Mouse (Mus musculus) ovary, postnatal 14 days (tissue): ENCODE data around the gene Afg1l.

ENCODE experiments used
- DNase-seq: peaks from one replicate; pipeline ENCODE4 v3.0.0; 2022; ENCODE audit warnings: low spot score

Afg1l gene

DNA sequence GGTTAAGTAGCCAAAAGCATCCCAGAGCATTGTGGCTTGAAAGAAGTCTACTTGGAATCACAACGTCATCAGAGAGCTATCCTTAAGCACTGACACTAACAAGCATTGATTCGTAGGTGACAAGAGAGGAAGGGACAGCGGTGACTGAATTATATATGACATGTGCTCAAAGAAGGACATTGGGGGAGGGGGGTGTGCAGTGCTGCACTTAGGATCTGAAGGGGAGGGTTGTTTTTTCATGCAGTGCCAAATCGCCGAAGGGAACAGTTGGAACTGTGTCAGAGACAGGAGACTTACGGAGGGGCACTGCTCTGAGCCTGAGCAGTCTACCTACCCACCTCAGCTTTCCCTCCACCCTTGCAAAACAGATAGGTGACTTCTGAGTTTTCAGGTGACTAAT, 94.7 kb downstream of the Afg1l start:
- no peak for DNase-seq

DNA sequence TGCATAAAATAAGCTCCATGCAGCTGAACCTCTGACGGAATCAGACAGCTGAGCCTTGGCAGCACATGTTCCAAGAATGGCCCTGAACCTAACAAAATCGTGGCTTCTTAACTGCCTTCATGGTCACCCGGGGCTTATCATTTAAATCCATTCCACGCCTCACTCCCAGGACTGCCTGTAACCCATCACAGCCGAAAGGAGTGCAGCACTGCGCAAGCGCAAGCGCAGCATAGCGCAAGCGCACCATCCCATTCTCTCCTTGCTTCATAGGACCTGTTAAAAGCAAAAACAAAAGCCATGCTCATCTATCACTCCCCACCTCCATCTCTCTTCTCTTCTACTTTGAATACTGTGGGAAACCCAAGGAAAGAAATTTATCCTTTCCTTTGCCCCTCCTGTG, 114.1 kb downstream of the Afg1l start:
- no peak for DNase-seq

DNA sequence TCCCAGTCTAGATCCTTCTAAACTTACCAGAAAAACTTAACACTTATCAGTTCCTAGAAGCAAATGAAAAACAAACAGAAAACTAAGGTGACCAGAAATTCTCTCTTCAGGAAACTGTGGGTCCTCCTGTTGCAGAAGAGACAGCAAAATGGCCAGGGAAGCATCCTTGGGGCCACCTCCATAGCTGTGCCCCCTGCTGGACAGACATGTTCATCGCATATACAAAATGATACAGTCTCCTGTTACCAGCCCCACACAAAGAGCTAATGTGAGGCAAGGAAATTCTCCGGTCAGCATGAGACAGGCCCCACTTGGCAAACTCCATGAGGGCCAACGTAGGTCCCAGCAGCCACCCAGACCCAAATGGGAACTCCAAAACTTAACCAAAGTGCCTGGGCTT, 122.4 kb downstream of the Afg1l start:
- DNase-seq: no peak

DNA sequence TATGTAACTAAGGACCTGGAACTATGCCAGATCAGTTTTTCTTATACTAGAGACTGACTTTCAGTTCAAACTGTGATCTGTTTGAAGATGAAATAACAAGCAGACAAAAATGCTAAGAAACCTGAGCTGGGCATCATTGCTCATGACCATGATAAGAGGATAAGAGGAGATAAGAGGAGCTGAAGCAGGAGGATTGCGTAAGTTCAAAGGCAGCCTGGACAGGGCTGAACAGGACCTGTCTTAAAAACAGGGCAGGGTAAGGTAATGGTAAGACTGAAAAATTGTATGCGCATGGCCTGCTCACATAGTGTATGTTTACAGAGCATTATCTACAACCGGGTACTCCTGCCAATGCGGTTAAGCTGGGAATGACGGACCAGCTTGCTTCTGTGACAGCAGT, 130.4 kb downstream of the Afg1l start:
- DNase-seq: no peak

DNA sequence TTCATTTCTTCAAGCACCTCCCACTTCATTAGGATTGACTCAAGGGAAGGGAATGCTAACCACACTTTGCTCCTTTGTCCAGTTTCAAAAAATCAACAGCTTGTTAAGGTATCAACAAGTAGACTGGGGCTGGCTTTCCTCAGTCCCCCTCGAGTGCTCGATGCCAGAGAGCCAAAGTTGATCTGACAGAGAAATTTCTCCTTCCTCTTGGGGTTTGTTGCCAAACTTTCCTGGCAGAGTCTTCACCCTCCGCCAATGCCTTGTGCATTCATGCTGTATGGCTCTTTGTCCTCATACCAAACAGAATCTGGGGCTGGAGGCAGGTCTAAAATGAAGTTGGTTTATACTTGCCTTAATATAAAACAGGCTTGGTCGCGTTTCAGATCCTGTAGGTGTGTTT, 131.2 kb downstream of the Afg1l start:
- DNase-seq: peak; percentile 6

DNA sequence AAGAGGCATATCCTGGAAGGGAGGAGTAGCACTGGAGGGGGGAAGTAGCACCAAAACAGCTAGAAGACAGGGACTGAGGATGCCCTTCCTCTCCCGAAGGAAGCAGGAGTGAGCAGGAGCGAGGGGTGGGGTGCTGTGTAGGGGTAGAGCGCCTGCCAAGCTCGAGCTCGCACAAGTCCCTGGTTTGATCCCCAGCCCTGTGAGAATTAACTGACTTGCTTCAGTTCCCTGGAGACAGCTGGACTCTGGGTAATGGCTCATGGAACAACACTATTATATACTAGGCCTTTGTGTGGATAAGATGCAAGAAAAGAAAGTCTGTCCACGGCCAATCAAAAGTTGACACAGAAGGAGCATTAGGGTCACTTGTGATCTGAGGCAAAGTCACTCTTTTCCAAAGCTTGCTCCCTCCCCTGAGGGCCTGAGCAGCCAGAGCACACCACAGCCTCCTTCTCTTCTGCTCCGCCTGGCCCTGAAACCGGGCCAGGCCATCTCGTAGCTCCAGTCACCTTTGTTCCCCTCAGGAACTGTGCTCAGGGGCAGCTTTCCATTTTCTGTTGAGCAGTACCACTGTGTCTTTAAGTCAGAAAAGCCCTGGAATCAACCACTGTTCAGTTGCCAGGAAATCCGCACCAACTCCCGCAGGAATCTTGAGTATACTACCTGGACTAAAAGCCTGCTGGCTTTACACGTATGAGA, 132.0 kb downstream of the Afg1l start:
- no peak for DNase-seq

DNA sequence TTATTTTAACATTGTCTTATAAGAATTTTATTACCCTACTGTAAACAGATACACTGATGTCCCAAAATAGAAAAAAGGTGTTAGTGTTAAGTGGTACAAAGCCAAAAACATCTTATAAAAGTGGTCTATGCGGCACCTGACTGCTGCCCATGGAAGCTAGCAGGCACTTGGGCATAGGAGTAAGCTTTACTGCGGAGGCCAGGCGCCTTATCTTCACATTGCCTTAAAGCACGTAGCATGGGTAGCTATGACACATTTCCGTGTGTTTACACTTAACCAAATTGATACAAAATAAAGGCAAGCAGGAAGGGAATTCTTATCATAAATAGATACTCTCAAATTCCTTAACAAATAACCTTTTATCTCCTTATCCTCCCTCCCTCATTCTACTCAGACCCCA, 135.7 kb downstream of the Afg1l start:
- no peak for DNase-seq

DNA sequence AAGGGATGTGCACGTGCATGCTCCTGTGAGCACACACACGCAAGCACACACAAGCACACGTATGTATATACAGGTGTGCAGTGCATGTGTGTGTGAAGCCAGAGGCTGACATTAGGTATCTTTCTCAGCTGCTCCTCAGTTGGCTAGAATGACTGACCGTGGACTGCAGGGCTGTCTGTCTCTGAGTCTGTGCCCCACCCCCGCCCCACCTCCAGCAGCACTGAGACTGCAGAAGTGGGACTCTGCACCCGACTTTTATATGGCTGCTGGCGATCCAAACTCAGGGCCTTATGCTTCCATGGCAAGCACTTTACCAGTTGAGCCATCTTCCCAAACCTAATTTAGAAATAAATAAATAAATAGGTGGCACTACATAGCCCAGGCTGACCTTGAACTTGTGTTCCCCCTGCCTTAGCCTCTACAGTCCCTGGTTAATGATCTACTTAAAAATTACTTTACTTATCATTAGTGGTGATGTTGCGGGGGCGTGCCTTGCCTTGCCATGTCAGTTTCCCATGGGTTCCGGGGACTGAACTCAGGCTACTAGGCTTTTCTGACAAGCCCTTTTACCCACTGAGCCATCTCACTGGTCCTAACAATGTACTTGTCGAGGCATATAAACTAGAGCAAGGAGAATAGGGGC, 136.4 kb downstream of the Afg1l start:
- DNase-seq: no peak

DNA sequence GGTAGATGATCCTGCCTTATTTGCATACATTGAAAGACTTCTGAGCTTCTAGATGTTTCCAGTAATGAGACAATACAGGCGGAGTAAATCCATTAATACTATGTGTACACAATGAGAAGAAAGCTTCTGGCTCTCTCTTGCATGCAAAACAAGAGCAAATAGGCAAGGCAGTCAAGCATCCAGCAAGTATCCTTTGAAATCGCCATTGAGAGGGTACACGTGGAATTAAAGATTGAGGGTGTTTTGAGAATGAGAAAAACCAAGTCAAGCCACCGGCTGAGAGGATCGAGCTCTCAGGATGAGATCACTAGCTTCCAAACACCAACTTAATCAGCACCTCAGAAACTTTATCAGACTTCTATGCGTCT, 138.0 kb downstream of the Afg1l start:
- no peak for DNase-seq

DNA sequence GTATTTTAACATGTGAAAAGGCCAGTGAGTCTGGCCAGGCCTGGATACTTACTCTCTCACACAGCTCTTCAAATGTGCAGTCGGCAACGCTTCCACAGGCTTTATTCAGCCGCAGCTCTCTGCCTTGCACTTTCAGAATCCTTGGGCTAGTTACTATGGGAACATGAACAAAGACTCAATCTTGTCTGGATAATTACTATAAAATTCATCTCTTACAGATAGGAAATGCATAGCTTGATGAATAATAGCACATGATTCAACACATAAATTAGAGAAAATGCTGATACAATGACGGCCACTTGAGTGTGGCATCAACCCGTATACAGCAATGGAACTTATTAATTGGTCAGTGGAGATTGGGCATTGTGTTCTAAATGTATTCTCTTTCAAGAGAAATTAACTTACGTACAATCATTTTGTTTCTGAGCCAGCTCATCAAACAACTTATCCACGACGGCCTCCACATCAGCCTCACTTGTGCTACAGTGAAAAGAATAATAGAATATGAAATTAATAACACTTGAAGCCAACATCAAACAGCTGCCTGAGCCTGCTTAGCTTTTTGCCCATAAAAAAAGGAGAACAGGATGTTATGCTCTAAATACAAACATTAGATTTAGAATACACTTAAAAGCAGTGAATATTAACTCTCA, 138.5 kb downstream of the Afg1l start:
- DNase-seq: no peak

DNA sequence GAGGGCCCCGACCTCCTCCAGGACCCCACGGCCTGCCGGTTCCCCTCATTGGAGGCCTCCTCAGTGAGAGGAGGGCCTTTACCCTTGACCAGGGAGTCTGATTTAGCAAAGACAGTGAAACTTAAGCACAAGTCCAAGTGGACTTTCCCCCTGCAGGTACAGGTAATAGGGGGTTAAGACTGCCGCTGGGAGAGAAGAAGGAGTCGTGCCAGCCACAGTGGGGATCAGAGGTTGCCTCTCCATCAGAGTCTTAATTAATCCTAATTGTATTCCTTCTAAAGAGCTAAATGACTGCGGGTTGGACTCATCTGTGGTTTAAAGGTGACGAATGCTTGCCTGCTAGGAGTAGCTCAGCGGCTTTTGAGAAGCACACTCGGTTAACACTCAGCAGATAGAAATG, 139.9 kb downstream of the Afg1l start:
- DNase-seq: no peak

DNA sequence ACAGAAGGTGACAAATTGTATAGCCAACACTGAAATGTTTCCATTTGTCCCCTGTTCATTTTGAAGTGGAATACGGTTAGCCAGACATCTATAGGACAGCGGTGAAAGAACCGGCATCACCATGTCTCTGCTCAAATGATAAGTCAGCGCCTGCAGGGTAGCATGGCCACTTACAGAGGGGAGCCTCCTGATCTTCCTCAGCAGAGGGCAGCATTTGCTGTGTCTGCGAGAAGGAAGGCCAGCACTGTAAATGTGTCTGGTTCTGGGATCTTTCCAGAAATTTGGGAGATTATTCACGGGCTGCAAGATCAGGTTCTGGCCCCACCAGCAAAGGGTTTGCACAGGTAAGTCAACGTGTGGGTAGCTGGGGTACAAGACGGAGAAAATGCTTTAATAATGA, 150.8 kb downstream of the Afg1l start:
- DNase-seq: no peak

DNA sequence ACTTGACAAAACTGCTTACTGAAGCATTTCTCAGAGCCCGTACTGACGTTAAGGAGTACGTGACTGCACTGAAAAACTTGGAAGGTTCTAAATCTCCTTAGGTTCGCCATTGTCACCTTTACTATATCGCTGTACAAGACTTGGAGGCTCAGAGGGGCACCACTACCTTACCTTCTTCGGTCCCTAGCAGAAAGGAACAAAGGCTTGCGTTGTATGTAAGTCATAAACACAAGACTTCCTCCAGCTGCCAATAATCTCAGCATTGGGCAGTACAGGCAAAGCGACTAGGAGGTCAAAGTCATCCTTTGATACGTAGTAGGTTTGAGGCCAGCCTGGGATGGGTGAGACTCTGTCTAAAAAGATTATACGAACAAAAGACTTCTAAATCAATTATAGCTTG, 153.1 kb downstream of the Afg1l start:
- DNase-seq: no peak

DNA sequence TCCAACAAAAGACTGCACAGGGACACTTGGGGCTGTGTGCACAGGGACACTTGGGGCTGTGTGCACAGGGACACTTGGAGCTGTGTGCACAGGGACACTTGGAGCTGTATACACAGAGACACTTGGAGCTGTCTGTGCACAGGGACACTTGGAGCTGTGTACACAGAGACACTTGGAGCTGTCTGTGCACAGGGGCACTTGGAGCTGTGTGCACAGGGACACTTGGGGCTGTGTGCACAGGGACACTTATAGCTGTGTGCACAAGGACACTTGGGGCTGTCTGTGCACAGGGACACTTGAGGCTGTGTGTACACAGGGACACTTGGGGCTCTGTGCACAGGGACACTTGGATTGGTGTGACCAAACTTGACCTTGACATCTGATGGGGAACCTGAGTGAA, 154.4 kb downstream of the Afg1l start:
- DNase-seq: no peak

DNA sequence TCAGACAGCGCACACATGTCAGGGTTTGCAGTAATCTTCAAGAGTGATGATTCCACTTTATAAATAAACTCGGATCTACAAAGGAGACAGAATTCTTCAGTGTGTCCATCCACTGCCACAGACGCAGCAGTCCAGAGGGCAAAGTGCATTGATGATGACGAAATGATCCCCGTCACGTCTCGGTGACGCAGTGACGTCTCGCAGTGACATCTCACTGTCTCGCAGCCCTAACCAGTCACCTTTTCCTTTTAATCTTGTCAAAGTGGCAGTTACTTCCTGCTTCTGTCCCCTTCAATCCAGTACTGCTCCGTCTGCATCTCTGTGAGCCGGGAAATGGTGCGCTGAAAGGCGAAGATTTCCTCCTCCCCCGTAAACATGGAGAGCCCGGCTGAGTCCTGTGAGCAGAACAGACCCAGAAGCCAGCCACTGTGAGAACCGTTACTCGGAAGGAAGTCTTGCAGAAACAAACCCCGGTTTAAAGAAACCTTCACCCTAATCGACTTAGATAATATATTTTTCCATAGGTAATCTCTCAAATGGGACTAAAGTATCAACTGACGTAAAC, 165.1 kb downstream of the Afg1l start:
- DNase-seq: no peak

DNA sequence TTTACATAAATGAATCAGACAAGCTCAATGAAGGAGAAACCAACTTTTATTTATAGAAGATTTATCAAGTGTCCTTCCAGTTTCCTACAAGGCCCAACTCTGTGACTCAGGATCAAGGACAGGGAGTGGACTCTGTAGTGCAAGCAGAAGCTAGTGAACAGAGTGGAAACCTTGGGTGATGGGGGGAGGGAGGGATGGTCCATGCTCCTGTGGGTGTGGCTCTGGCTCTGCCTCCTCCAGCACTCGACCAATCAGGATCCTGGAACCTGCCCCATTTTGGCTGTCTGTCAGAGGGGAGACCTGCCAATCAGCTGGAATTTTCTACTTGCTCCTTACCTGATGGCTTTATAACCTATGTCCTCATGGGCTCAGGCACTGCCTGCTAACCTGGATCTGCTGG, 165.8 kb downstream of the Afg1l start:
- no peak for DNase-seq

DNA sequence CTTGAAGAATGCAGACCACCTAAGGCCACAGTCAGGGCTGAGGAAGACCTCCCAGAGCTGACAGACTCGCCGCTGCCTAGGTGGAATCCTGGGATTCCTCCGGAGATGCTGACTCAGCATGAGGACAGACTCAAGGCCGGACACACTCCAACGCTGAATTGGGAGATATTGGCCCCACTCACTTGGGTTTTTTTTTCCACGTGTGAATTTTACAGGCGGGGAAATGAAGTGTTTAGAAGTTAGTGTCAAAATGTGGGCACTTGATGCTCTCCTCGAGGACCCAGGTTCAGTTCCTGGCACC, 169.7 kb downstream of the Afg1l start:
- DNase-seq: no peak

DNA sequence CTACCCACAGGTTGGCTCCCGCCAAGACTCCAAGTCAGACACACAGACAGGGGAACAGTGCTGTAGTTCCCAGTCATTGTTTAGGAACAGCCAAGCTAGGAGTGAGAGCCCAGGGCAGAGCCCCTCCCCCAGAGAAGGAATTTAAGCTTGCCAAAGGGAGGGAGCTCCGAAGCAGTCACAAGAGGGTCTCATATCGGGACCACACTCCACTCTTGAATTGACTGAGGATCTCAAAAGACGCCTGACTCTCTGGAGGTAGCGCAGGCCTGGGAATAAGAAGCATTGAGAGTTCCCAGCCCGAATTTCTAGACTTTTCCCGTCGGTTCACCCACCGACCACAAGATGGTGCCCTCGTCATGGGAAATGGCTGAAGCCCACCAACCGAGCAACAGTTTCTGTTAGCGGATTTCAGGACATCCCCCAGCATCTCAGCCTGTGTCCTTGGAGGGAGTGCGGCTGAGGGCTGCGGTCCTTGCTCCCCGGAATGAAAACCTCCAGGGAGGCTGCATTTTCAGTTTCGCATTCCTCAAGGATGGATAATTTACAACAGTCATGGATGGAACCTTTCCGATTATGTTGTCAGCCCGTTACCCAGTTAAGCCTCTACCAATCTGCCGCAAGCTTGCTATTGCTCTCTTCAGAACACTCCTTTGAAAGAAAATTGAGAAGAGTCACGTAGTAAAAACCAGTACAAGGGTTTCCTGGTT, 170.2 kb downstream of the Afg1l start:
- DNase-seq: peak; percentile 78

DNA sequence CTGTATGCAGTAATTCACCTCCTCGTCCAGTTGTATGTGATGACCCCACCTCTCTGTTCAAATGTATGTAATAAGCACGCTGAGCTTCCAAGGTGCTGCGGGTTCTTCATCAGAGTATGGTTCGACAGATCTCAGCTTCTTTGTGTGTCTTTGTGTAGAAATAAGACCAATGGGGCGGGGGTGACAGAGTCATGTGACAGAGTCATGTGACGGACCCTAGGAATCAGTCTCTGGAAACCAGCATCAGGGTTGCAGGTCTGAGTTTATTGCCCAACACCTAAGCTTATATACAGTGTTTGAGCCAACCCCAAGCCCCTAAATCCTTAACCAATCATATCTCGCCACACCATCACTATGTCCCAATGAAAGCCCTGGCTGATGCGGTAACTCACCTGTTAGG, 171.9 kb downstream of the Afg1l start:
- DNase-seq: no peak

DNA sequence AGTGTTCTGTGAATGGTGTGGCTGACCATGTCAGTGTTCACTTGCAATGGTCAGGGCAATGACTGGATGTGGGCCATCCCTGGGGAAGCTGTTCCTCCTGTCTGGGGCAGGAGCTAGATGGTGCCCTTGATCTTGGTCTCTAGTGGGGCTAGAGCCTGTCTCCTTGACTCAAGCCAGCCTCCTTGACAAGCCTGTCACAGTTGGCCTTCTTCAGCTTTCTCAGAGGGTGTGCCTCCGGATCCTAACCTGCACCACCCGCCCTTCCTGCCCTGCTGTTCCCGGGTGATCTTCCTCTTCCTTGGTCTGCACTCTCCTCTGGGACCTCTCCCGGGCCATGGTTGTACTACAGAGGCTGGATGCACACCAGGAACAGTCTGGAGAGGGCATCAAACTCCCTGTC, 177.6 kb downstream of the Afg1l start:
- DNase-seq: no peak

DNA sequence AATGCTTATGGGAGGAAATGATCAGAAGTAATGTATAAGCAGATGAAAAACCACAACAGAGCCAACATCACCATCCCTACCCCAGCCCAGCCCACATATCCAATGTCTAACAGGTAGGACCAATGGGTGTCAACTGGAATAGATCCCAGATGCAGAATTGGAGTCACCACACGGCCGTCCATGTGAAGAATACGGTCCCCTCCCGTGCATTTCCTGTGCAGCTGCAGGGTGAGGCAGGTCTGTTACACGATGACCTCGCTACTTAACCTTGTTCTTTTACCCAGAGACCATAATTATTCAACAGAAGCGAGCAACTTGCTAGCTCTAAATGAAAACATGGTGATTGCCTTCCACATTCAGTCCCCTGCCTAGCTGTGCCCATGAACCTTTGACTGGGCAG, 178.4 kb downstream of the Afg1l start:
- DNase-seq: no peak

DNA sequence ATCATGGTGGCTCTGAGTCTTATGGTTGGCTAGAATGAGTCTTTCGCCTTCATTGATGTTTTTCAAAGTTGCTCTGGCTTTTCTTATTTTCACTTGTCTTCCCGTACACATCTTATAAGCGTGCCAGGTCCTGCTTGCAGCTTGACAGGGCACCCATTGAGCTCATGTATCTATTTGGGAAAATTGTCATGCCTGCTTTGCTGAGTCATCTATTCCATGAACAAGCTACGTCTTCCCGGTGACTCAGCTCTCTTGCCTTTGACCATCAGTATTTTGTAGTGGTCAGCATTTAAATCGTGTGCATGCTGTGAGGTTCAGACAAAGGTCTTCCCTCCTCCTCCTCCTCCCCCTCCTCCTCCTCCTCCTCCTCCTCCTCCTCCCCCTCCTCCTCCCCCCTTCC, 178.9 kb downstream of the Afg1l start:
- no peak for DNase-seq

DNA sequence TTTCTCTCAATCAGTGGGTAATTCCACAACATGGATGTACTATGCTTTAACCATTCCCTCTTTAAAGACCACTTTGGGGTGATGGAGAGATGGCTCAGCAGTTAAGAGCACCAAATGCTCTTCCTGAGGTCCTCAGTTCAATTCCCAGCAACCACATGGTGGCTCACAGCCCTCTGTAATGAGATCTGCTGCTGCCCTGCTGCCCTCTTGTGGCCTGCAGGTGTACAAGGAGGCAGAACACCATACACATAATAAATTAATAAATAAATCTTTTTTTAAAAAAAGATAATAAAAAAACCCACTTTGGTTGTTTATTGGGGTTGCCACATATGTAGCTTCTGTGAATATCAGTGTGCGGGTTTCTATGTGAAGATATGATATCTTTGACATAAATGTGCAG, 180.4 kb downstream of the Afg1l start:
- DNase-seq: no peak
